Mouse (Mus musculus): ENCODE results near the gene Gm20605. TPM values are rescaled to one million over a fixed set of nuclear protein-coding genes. Genes with fewer than 3 reads are reported as not detected.

Gene Gm20605
- polyA plus RNA-seq, 1 experiment from 2014 or later, result 4.1 TPM

DNA sequence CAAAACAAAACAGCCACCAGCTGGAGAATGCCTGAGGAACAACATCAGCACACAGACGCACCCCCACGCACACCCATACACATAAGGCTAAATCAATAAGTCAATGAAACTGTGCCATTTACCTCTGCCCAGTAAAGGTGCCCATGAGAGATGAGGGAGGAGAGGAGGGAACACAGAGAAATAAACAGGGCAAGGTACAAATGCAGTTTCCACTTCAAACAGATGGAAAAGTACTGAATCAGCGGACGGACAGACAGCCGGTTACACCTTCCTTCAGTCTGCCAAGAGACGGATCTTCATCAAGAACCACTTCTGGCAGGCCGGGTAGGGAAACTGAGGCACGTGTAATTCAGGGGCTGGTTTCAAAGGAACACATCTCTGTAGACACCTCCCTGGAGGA, 45.8 kb downstream of the Gm20605 start:
- Histone ChIP-seq H3K4me3 (replicated peaks) (no peak overlapping the region), H3K4me2 (no peak overlapping the region), H3K36me3 (peaks cover 71% of the 10 kb centered on the region), H3K9ac (no peak overlapping the region), H3K9me3 (replicated peaks) (no peaks in the 10 kb centered on the region), H3K4me1 (replicated peaks) (peaks cover 78% of the 10 kb centered on the region), H3K27me3 (no peaks in the 10 kb centered on the region), H3K27ac (peak overlapping the region; percentile 93; the same call in 1 of the 2 replicates)
- ATAC-seq (ENCODE audit: low read depth) (no peak), DNase-seq (no peak)
- 85% methylated on average over 8 of the region's 8 CpGs for WGBS (ENCODE audit: insufficient replicate concordance)

GRCm38 (mm10) chr5:137677859-137678258, 48.9 kb downstream of the Gm20605 start:
- Histone ChIP-seq H3K9me3 (replicated peaks) (no peaks in the 10 kb centered on the region), H3K27me3 (no peaks in the 10 kb centered on the region), H3K4me2 (no peak overlapping the region), H3K4me3 (replicated peaks) (no peak overlapping the region), H3K36me3 (peaks cover 82% of the 10 kb centered on the region), H3K4me1 (replicated peaks) (peaks cover 79% of the 10 kb centered on the region), H3K9ac (no peak overlapping the region), H3K27ac (peak overlapping the region; percentile 50)
- DNase-seq (no peak), ATAC-seq (ENCODE audit: low read depth) (no peak)
- 92% methylated on average over 8 of the region's 8 CpGs for WGBS (ENCODE audit: insufficient replicate concordance)

GRCm38 (mm10) chr5:137678736-137679135, 49.8 kb downstream of the Gm20605 start:
- Histone ChIP-seq H3K27me3 (no peaks in the 10 kb centered on the region), H3K9me3 (replicated peaks) (no peaks in the 10 kb centered on the region), H3K4me3 (replicated peaks) (no peak overlapping the region), H3K4me2 (no peak overlapping the region), H3K27ac (no peak overlapping the region), H3K9ac (no peak overlapping the region), H3K4me1 (replicated peaks) (peaks cover 79% of the 10 kb centered on the region), H3K36me3 (peaks cover 80% of the 10 kb centered on the region)
- DNase-seq (no peak), ATAC-seq (ENCODE audit: low read depth) (no peak)
- 82% methylated on average over 3 of the region's 3 CpGs for WGBS (ENCODE audit: insufficient replicate concordance)

DNA sequence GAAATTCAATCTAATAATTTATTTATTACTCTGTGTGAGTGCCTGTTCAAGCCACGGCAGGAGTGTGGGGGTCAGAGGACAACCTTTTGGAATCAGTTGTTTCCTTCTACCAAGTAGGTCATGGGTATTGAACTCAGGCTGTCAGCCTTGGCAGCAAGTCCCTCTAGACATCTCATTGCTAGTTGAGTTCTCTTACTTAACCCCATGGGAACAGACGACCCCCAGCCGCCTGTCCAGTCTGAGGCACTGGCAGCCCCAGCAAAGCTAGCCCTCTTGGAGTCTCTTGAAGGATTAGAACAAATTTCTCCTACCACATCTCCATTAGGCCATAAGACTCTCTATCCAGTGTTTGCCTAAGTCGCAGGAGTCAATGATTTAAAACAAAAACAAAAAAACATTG, 50.8 kb downstream of the Gm20605 start:
- H3K4me2 ChIP-seq, result no peak overlapping the region
- no peaks in the 10 kb centered on the region for H3K27me3 ChIP-seq
- H3K4me3 ChIP-seq (replicated peaks), result no peak overlapping the region
- ATAC-seq (ENCODE audit: low read depth) (no peak), DNase-seq (no peak)
- H3K9ac ChIP-seq, result no peak overlapping the region
- H3K36me3 ChIP-seq, result peaks cover 70% of the 10 kb centered on the region
- H3K9me3 ChIP-seq (replicated peaks), result no peaks in the 10 kb centered on the region
- H3K4me1 ChIP-seq (replicated peaks), result peaks cover 70% of the 10 kb centered on the region
- peak overlapping the region; percentile 39; the same call in 1 of the 2 replicates for H3K27ac ChIP-seq
- 90% methylated on average over 4 of the region's 4 CpGs for WGBS (ENCODE audit: insufficient replicate concordance)

DNA sequence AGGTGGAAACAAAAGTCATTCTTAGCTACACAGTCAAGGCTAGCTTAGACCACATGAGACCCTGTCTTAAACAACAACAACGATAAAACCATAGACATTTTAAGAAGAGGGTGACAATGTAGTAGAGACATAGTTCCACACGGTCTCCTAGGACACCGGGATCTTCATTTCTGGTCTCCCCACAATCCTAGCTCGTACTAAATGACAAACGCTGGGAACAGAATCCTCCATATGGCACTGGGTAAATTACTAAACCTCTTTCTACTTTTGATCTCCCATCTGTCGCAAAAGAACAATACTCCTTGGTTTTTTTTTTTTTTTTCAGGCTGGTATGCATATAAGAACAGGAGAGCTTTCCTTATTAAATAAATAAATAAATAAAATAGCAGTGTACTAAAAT, 53.6 kb downstream of the Gm20605 start:
- Histone ChIP-seq H3K9ac (peak overlapping the region; percentile 93), H3K4me3 (replicated peaks) (peak overlapping the region; percentile 97), H3K9me3 (replicated peaks) (no peaks in the 10 kb centered on the region), H3K27me3 (no peaks in the 10 kb centered on the region), H3K27ac (peak overlapping the region; percentile 92), H3K4me1 (replicated peaks) (peaks cover 80% of the 10 kb centered on the region), H3K36me3 (peaks cover 48% of the 10 kb centered on the region), H3K4me2 (peak overlapping the region; percentile 94)
- WGBS (ENCODE audit: insufficient replicate concordance), result 88% methylated on average over 6 of the region's 6 CpGs
- DNase-seq (no peak), ATAC-seq (ENCODE audit: low read depth) (no peak)

- H3K36me3 ChIP-seq, result peaks cover 38% of the 10 kb centered on the region
- no peak for DNase-seq
Measured at GRCm38 (mm10) chr5:137683388-137684293, 54.7 kb downstream of the Gm20605 start.

GRCm38 (mm10) chr5:137684294-137685123, 55.5 kb downstream of the Gm20605 start, which contains the start of gene Agfg2:
Gene Agfg2, minus strand, starts transcription at chr5:137684726.
- peak; percentile 85 for ATAC-seq (ENCODE audit: low read depth)
- peaks cover 83% of the 10 kb centered on the region for H3K4me1 ChIP-seq (replicated peaks)

More at GRCm38 (mm10) chr5:137683388-137684293, 54.7 kb downstream of the Gm20605 start:
- no peak for ATAC-seq (ENCODE audit: low read depth)
- Histone ChIP-seq H3K9ac (peak overlapping the region; percentile 93), H3K4me1 (replicated peaks) (peaks cover 84% of the 10 kb centered on the region), H3K9me3 (replicated peaks) (no peaks in the 10 kb centered on the region), H3K4me3 (replicated peaks) (peak overlapping the region; percentile 97), H3K4me2 (peak overlapping the region; percentile 94), H3K27me3 (no peaks in the 10 kb centered on the region), H3K27ac (peak overlapping the region; percentile 92)
- WGBS (ENCODE audit: insufficient replicate concordance), result 4% methylated on average over 28 of the region's 28 CpGs

DNA sequence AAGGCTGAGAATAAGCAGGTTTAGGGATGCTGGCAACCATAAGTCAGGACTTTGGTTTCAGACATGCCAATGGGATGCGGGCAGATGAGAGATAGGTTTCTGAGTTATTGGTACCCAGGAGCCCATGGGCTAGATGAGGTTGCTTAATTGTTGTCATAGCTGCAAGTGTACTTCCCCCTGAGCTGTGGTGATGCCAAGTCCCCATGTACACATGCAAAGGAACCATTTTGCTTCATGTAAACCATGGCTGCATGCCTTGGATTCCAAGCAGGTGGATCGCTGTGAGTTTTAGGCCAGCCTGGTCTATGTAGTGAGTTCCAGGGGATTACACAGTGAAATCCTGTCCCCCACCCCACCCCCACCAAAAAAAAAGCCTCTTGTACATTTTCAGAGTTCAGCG, 56.7 kb downstream of the Gm20605 start:
- Histone ChIP-seq H3K9me3 (replicated peaks) (no peaks in the 10 kb centered on the region), H3K4me1 (replicated peaks) (peaks cover 81% of the 10 kb centered on the region), H3K9ac (peak overlapping the region; percentile 77), H3K4me2 (peak overlapping the region; percentile 94), H3K4me3 (replicated peaks) (peak overlapping the region; percentile 97), H3K27me3 (no peaks in the 10 kb centered on the region), H3K36me3 (peaks cover 17% of the 10 kb centered on the region), H3K27ac (peak overlapping the region; percentile 99)
- WGBS (ENCODE audit: insufficient replicate concordance), result 36% methylated on average over 3 of the region's 3 CpGs
- no peak for ATAC-seq (ENCODE audit: low read depth)
- no peak for DNase-seq

More at GRCm38 (mm10) chr5:137684294-137685123, 55.5 kb downstream of the Gm20605 start, which contains the start of gene Agfg2:
- peak within 1 kb of the TSS; percentile 93 for H3K9ac ChIP-seq
- peak within 1 kb of the TSS; percentile 99 for H3K27ac ChIP-seq
- H3K4me2 ChIP-seq, result peak within 1 kb of the TSS; percentile 94
- DNase-seq, result peak; percentile 99
- WGBS (ENCODE audit: insufficient replicate concordance), result under 1% methylated on average over 62 of the region's 62 CpGs
- H3K9me3 ChIP-seq (replicated peaks), result no peaks in the 10 kb centered on the region
- peak within 1 kb of the TSS; percentile 97 for H3K4me3 ChIP-seq (replicated peaks)
- H3K27me3 ChIP-seq, result no peaks in the 10 kb centered on the region
- H3K36me3 ChIP-seq, result peaks cover 29% of the 10 kb centered on the region

DNA sequence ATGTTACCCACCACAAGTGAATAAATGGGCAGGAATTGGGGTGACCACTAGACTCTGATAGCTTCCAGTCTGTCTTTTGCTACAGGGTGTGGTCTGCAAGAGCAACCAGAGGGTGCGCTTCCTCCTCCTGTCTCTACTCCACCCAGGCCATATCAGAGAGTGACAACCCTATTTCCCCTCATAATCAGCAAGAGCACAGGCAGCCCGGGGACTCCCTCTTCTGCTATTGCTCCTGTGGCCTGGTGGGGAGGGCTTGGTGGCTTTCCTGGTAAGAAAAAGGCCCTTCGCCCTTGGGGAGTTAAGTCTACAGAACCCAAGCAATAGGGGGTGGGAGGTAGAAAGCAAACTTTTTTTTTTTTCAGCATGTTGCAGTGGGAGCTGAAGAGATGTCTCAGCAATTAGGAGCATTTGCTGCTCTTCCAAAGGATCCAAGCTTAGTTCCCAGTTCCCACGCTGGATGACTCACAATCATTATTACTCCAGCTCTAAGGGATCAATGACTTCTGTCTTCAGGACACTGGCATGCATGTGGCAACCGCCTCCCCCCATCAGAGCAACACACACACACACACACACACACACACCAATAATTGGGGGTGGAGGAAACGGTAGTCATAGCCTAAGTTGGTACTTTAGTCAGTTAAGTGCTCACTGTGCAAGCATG, 57.3 kb downstream of the Gm20605 start:
- H3K27ac ChIP-seq, result peak overlapping the region; percentile 99
- H3K4me3 ChIP-seq (replicated peaks), result peak overlapping the region; percentile 97
- H3K27me3 ChIP-seq, result no peaks in the 10 kb centered on the region
- WGBS (ENCODE audit: insufficient replicate concordance), result 21% methylated on average over 6 of the region's 6 CpGs
- DNase-seq, result peak; percentile 90
- ATAC-seq (ENCODE audit: low read depth), result peak; percentile 90
- H3K36me3 ChIP-seq, result peaks cover 11% of the 10 kb centered on the region
- H3K4me2 ChIP-seq, result peak overlapping the region; percentile 94
- peak overlapping the region; percentile 77 for H3K9ac ChIP-seq
- peaks cover 77% of the 10 kb centered on the region for H3K4me1 ChIP-seq (replicated peaks)
- no peaks in the 10 kb centered on the region for H3K9me3 ChIP-seq (replicated peaks)

DNA sequence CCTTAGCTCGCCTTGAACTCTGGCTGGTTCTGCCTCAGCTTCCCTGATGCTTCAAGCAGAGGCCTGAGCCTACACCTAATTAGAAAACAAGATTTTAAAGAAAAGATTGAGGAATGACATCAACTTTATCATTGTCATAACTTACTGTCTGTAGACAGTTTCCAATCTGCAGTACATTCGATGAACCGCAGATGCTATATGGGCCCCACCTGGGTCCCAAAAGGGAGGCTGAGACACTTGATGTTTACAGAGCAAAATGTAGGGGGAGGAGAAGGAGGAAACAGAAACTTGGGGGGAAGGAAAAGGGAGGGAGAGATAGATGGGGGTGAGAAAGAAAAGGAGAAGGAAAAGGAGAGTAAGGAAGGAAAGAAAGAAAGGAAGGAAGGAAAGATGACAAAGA, 61.0 kb downstream of the Gm20605 start:
- H3K9me3 ChIP-seq (replicated peaks), result no peaks in the 10 kb centered on the region
- H3K4me3 ChIP-seq (replicated peaks), result no peak overlapping the region
- WGBS (ENCODE audit: insufficient replicate concordance), result 85% methylated on average over 3 of the region's 3 CpGs
- DNase-seq (no peak), ATAC-seq (ENCODE audit: low read depth) (no peak)
- no peak overlapping the region for H3K9ac ChIP-seq
- H3K27me3 ChIP-seq, result no peaks in the 10 kb centered on the region
- H3K27ac ChIP-seq, result peak overlapping the region; percentile 71
- no peak overlapping the region for H3K4me2 ChIP-seq
- no peaks in the 10 kb centered on the region for H3K36me3 ChIP-seq
- peaks cover 50% of the 10 kb centered on the region for H3K4me1 ChIP-seq (replicated peaks)

Measured in liver, embryonic 13.5 days (tissue).